Mouse (Mus musculus) hindbrain, embryonic 10.5 days (tissue): Measurements from ENCODE around the gene Eif5. TPM values are rescaled to one million over a fixed set of nuclear protein-coding genes. Genes with fewer than 3 reads are reported as not detected.
"Not testable (repeated sequence)": the region's sequence is repeated elsewhere in the genome, so short reads cannot be mapped to it uniquely, and the experiment has no call there.

ENCODE experiments used
- DNase-seq: peaks from one replicate; pipeline ENCODE4 v3.0.0-alpha.2; 2017; ENCODE audit warnings: low spot score
- H3K27ac ChIP-seq: fragments of 300-500 bp; sonication (generic); 2 replicates; pipeline ENCODE4 v1.5.1; 2016; ENCODE audit warnings: mild to moderate bottlenecking, moderate library complexity
- H3K27me3 ChIP-seq: fragments of 300-500 bp; sonication (generic); 2 replicates; pipeline ENCODE4 v1.6.1; 2016; ENCODE audit warnings: mild to moderate bottlenecking; ENCODE audit not compliant: poor library complexity, insufficient read depth, severe bottlenecking
- H3K36me3 ChIP-seq: fragments of 300-500 bp; sonication (generic); 2 replicates; pipeline ENCODE4 v1.6.1; 2016; ENCODE audit warnings: mild to moderate bottlenecking, moderate library complexity
- H3K4me1 ChIP-seq: fragments of 300-500 bp; sonication (generic); replicated peaks from 2 replicates; pipeline ENCODE4 v1.6.1; 2016; ENCODE audit warnings: mild to moderate bottlenecking
- H3K4me3 ChIP-seq: fragments of 300-500 bp; sonication (generic); 2 replicates; pipeline ENCODE4 v1.5.1; 2016; ENCODE audit warnings: mild to moderate bottlenecking, moderate library complexity
- H3K9me3 ChIP-seq: fragments of 300-500 bp; sonication (generic); 2 replicates; pipeline ENCODE4 v1.6.1; 2016; ENCODE audit warnings: mild to moderate bottlenecking, moderate library complexity
- WGBS: fragments of 180-500 bp; shearing (Covaris S2); methylation state at CpG from one replicate; pipeline ENCODE4 v1.1.7; 2016; 5-methylcytosine and 5-hydroxymethylcytosine counted together
- polyA plus RNA-seq: library from polyadenylated mRNA; unstranded; fragments of >200 nt; fragmentation: Nextera tagmentation; extraction: Ambion mirVana; gene quantifications from 2 replicates; pipeline ENCODE4 v1.2.1, GENCODE M21; 2016

Gene Eif5
- polyA plus RNA-seq, 1 experiment from 2014 or later: 570 TPM

GRCm38 (mm10) chr12:111533096-111533794, 4.6 kb upstream of the Eif5 start:
- Histone ChIP-seq H3K27me3 (no peaks in the 10 kb centered on the region), H3K27ac (no peak overlapping the region), H3K9me3 (no peaks in the 10 kb centered on the region), H3K4me1 (peaks cover 18% of the 10 kb centered on the region), H3K4me3 (no peak overlapping the region), H3K36me3 (no peaks in the 10 kb centered on the region)
- no peak for DNase-seq
- 65% methylated on average over 11 of the region's 11 CpGs for WGBS

- WGBS: 75% methylated on average over 6 of the region's 6 CpGs
Observed at GRCm38 (mm10) chr12:111535281-111535680, 2.5 kb upstream of the Eif5 start.

GRCm38 (mm10) chr12:111535762-111536161, 2.1 kb upstream of the Eif5 start:
- peaks cover 37% of the 10 kb centered on the region for H3K4me1 ChIP-seq
- H3K4me3 ChIP-seq: no peak overlapping the region
- 92% methylated on average over 5 of the region's 5 CpGs for WGBS
- peaks cover 23% of the 10 kb centered on the region for H3K36me3 ChIP-seq
- no peaks in the 10 kb centered on the region for H3K9me3 ChIP-seq
- no peak overlapping the region for H3K27ac ChIP-seq
- no peak for DNase-seq
- no peaks in the 10 kb centered on the region for H3K27me3 ChIP-seq

More at GRCm38 (mm10) chr12:111535281-111535680, 2.5 kb upstream of the Eif5 start:
- H3K27ac ChIP-seq: no peak overlapping the region
- peaks cover 18% of the 10 kb centered on the region for H3K36me3 ChIP-seq
- DNase-seq: no peak
- peaks cover 32% of the 10 kb centered on the region for H3K4me1 ChIP-seq
- no peaks in the 10 kb centered on the region for H3K9me3 ChIP-seq
- H3K27me3 ChIP-seq: no peaks in the 10 kb centered on the region
- H3K4me3 ChIP-seq: no peak overlapping the region

GRCm38 (mm10) chr12:111536746-111537145, 1.1 kb upstream of the Eif5 start:
- H3K36me3 ChIP-seq: peaks cover 33% of the 10 kb centered on the region
- peak overlapping the region; percentile 99 for H3K27ac ChIP-seq
- no peak for DNase-seq
- peak overlapping the region; percentile 97 for H3K4me3 ChIP-seq
- no peaks in the 10 kb centered on the region for H3K9me3 ChIP-seq
- H3K4me1 ChIP-seq: peaks cover 40% of the 10 kb centered on the region
- 64% methylated on average over 4 of the region's 4 CpGs for WGBS
- no peaks in the 10 kb centered on the region for H3K27me3 ChIP-seq

GRCm38 (mm10) chr12:111537341-111537740, 475 bp upstream of the Eif5 start:
- H3K27ac ChIP-seq: peak overlapping the region; percentile 99
- peak overlapping the region; percentile 97 for H3K4me3 ChIP-seq
- peaks cover 40% of the 10 kb centered on the region for H3K4me1 ChIP-seq
- H3K9me3 ChIP-seq: no peaks in the 10 kb centered on the region
- no peaks in the 10 kb centered on the region for H3K27me3 ChIP-seq
- under 1% methylated on average over 22 of the region's 22 CpGs for WGBS
- H3K36me3 ChIP-seq: peaks cover 39% of the 10 kb centered on the region
- no peak for DNase-seq

GRCm38 (mm10) chr12:111538292-111539040, 650 bp downstream of the Eif5 start:
- peaks cover 40% of the 10 kb centered on the region for H3K4me1 ChIP-seq
- H3K4me3 ChIP-seq: peak overlapping the region; percentile 97
- H3K36me3 ChIP-seq: peaks cover 50% of the 10 kb centered on the region
- under 1% methylated on average over 111 of the region's 111 CpGs for WGBS
- H3K27ac ChIP-seq: peak overlapping the region; percentile 99
- DNase-seq: peak; percentile 82
- H3K27me3 ChIP-seq: no peaks in the 10 kb centered on the region
- H3K9me3 ChIP-seq: no peaks in the 10 kb centered on the region

GRCm38 (mm10) chr12:111539041-111539345, 1.2 kb downstream of the Eif5 start:
- H3K4me1 ChIP-seq: peaks cover 40% of the 10 kb centered on the region
- 2% methylated on average over 18 of the region's 18 CpGs for WGBS
- H3K27me3 ChIP-seq: no peaks in the 10 kb centered on the region
- DNase-seq: no peak
- no peaks in the 10 kb centered on the region for H3K9me3 ChIP-seq
- peaks cover 55% of the 10 kb centered on the region for H3K36me3 ChIP-seq
- H3K27ac ChIP-seq: peak overlapping the region; percentile 99
- H3K4me3 ChIP-seq: peak overlapping the region; percentile 97

GRCm38 (mm10) chr12:111547070-111547469, 9.3 kb downstream of the Eif5 start:
- Histone ChIP-seq H3K27ac (no peak overlapping the region), H3K36me3 (peaks cover 68% of the 10 kb centered on the region), H3K4me3 (no peak overlapping the region), H3K9me3 (no peaks in the 10 kb centered on the region), H3K27me3 (no peaks in the 10 kb centered on the region), H3K4me1 (no peaks in the 10 kb centered on the region)
- DNase-seq: no peak
- WGBS: 92% methylated on average over 3 of the region's 3 CpGs

GRCm38 (mm10) chr12:111548555-111549289, 10.9 kb downstream of the Eif5 start:
- H3K27ac ChIP-seq: no peak overlapping the region
- no peaks in the 10 kb centered on the region for H3K27me3 ChIP-seq
- H3K36me3 ChIP-seq: peaks cover 52% of the 10 kb centered on the region
- no peak for DNase-seq
- H3K4me1 ChIP-seq: no peaks in the 10 kb centered on the region
- no peak overlapping the region for H3K4me3 ChIP-seq
- WGBS: 65% methylated on average over 2 of the region's 2 CpGs
- no peaks in the 10 kb centered on the region for H3K9me3 ChIP-seq

- DNase-seq: no peak
- H3K27me3 ChIP-seq: no peaks in the 10 kb centered on the region
- H3K9me3 ChIP-seq: no peaks in the 10 kb centered on the region
- H3K4me3 ChIP-seq: no peak overlapping the region
- H3K4me1 ChIP-seq: no peaks in the 10 kb centered on the region
- H3K36me3 ChIP-seq: peaks cover 35% of the 10 kb centered on the region
- WGBS: 54% methylated on average over 1 of the region's 1 CpGs
- no peak overlapping the region for H3K27ac ChIP-seq
Observed at GRCm38 (mm10) chr12:111550679-111551078, 12.9 kb downstream of the Eif5 start.

GRCm38 (mm10) chr12:111552342-111552741, 14.5 kb downstream of the Eif5 start:
- no peak for DNase-seq
- Histone ChIP-seq H3K4me3 (no peak overlapping the region), H3K27me3 (no peaks in the 10 kb centered on the region), H3K27ac (no peak overlapping the region), H3K4me1 (no peaks in the 10 kb centered on the region), H3K36me3 (peaks cover 18% of the 10 kb centered on the region), H3K9me3 (no peaks in the 10 kb centered on the region)
- 74% methylated on average over 8 of the region's 8 CpGs for WGBS

- H3K27ac ChIP-seq: no peak overlapping the region
- no peaks in the 10 kb centered on the region for H3K27me3 ChIP-seq
- H3K4me3 ChIP-seq: no peak overlapping the region
- peaks cover 8% of the 10 kb centered on the region for H3K4me1 ChIP-seq
- WGBS: 73% methylated on average over 4 of the region's 4 CpGs
- no peak for DNase-seq
- H3K36me3 ChIP-seq: no peaks in the 10 kb centered on the region
- no peaks in the 10 kb centered on the region for H3K9me3 ChIP-seq
Observed at GRCm38 (mm10) chr12:111555357-111555756, 17.5 kb downstream of the Eif5 start.

- peaks cover 10% of the 10 kb centered on the region for H3K4me1 ChIP-seq
- not testable (repeated sequence) for H3K27ac ChIP-seq, H3K27me3 ChIP-seq, H3K36me3 ChIP-seq, DNase-seq, H3K9me3 ChIP-seq, H3K4me3 ChIP-seq
- WGBS: 78% methylated on average over 5 of the region's 5 CpGs
Observed at GRCm38 (mm10) chr12:111555893-111556292, 18.1 kb downstream of the Eif5 start.
